Mouse (Mus musculus): Measurements from ENCODE around the gene Fnip2.

DNA sequence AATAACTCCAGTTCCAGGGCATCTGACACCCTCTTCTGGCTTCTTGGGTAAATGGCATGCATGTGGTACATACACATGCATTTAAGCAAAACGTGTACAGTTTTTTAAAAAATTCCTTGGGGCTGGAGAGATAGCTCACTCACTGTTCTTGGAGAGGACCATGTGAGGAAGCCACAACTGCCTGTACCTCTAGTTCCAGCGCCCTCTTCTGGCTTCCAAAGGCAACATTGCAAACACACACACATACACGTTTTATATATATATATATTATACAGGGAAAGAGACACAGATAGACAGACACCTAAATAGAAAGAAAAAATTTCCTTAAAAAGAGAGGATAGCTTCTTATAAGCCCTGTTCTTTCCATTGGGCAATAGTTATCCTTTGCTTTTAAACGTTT lies 123.7 kb downstream of the Fnip2 start:
- TF ChIP-seq TAL1 (IDR thresholded peaks at IDR 0.05; ENCODE audit: low read length) (no peak), GATA1 (IDR thresholded peaks at IDR 0.05; ENCODE audit: low read length) (no peak)
